Mouse (Mus musculus): Measurements from ENCODE around the gene Ftsj3. TPM values are rescaled to one million over a fixed set of nuclear protein-coding genes. Genes with fewer than 3 reads are reported as not detected.
"Not testable (repeated sequence)": the region's sequence is repeated elsewhere in the genome, so short reads cannot be mapped to it uniquely, and the experiment has no call there.

Gene Ftsj3
- polyA plus RNA-seq, 1 experiment: 49.5 TPM

GRCm38 (mm10) chr11:106263963-106264362, 8.1 kb upstream of the Ftsj3 start:
- Histone ChIP-seq H3K4me1 (ENCODE audit: control insufficient read depth, insufficient read depth, low read length) (no peaks in the 10 kb centered on the region; the same call in 1 of the 2 replicates), H3K4me3 (ENCODE audit: insufficient read depth, low read length) (no peak overlapping the region), H3K27ac (ENCODE audit: insufficient read depth, low read length) (no peak overlapping the region)
- TF ChIP-seq POLR2A (IDR thresholded peaks at IDR 0.05; ENCODE audit: low read depth, low read length): no peak
- no peak for TF ChIP-seq CTCF (IDR thresholded peaks at IDR 0.05; ENCODE audit: borderline replicate concordance, insufficient read depth, low read length)

DNA sequence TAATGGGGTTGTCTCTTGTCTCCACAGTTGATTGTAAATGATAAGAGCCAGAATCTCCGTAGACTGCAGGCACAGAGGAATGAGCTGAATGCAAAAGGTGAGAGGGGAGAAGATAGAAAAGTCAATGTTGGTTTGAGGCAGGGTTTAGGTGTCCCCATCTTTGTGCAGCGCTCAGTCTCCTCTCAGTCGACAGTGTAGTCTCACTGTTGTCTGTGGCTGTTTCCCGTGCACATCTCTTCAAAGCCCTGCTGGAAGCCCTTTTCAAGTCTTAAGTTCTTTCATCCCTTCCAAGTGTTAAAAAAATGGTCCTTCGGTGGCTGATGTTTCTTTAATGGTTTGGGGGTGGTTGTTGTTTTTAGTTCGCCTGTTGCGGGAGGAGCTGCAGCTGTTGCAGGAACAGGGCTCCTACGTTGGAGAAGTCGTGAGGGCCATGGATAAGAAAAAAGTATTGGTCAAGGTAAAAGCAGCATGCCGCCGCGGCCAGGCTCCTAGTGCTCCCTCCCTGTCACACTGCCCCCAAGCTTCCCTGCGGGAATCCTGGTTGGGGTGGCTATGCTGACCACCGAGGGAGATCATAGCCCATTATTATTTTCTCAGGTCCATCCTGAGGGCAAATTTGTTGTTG, 5.1 kb upstream of the Ftsj3 start:
- no peak overlapping the region for H3K4me3 ChIP-seq (ENCODE audit: insufficient read depth, low read length)
- H3K4me1 ChIP-seq (ENCODE audit: control insufficient read depth, insufficient read depth, low read length): no peaks in the 10 kb centered on the region
- TF ChIP-seq CTCF (IDR thresholded peaks at IDR 0.05; ENCODE audit: borderline replicate concordance, insufficient read depth, low read length): no peak
- no peak for TF ChIP-seq POLR2A (IDR thresholded peaks at IDR 0.05; ENCODE audit: low read depth, low read length)
- H3K27ac ChIP-seq (ENCODE audit: insufficient read depth, low read length): no peak overlapping the region

DNA sequence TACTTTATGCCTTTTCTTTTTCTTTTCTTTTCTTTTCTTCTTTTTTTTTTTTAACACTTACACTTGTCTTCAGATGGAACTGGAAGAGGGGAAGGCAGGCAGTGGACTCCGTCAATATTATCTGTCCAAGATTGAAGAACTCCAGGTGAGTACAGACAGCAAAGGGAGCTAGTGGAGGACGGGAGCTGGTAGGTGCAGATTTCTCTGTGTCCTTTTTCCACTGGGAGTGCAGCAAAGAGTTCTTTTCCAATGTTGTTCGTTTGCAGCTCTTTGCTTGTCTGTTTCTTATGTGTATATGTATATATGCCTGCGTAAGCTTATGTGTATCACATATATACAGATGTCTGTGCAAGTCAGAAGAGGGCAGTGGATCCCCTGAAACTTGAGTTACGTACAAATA, 896 bp upstream of the Ftsj3 start:
- Histone ChIP-seq H3K4me1 (ENCODE audit: control insufficient read depth, insufficient read depth, low read length) (peaks cover 4% of the 10 kb centered on the region; the same call in 1 of the 2 replicates), H3K4me3 (ENCODE audit: insufficient read depth, low read length) (peak overlapping the region; percentile 95), H3K27ac (ENCODE audit: insufficient read depth, low read length) (no peak overlapping the region)
- no peak for TF ChIP-seq CTCF (IDR thresholded peaks at IDR 0.05; ENCODE audit: borderline replicate concordance, insufficient read depth, low read length)
- no peak for TF ChIP-seq POLR2A (IDR thresholded peaks at IDR 0.05; ENCODE audit: low read depth, low read length)

GRCm38 (mm10) chr11:106255174-106255573, 705 bp downstream of the Ftsj3 start:
- Histone ChIP-seq H3K4me3 (ENCODE audit: insufficient read depth, low read length) (peak overlapping the region; percentile 87), H3K4me1 (ENCODE audit: control insufficient read depth, insufficient read depth, low read length) (peaks cover 4% of the 10 kb centered on the region; the same call in 1 of the 2 replicates), H3K27ac (ENCODE audit: insufficient read depth, low read length) (peak overlapping the region; percentile 16; the same call in 1 of the 2 replicates)
- TF ChIP-seq CTCF (IDR thresholded peaks at IDR 0.05; ENCODE audit: borderline replicate concordance, insufficient read depth, low read length) (no peak), POLR2A (IDR thresholded peaks at IDR 0.05; ENCODE audit: low read depth, low read length) (no peak)

DNA sequence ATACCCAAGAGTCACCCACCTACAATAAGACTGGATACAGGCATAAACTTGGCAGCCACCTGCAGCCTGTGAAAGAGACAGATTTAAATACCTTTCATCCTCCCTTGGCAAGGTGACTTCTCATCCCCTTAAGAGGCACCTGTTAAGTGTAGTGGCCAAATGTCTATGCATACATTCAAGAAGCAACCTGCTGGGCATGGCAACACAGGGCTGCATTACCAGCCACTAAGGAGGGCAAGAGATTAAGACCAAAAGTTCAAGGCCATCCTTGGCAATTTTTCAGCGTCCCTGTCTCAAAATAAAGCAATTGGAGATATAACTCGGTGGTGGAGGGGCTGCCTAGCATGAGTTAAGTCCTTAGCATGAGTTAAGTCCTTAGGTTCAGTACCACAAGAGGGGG, 1.1 kb downstream of the Ftsj3 start:
- peak overlapping the region; percentile 87 for H3K4me3 ChIP-seq (ENCODE audit: insufficient read depth, low read length)
- no peak overlapping the region; the same call in 1 of the 2 replicates for H3K27ac ChIP-seq (ENCODE audit: insufficient read depth, low read length)
- no peak for TF ChIP-seq POLR2A (IDR thresholded peaks at IDR 0.05; ENCODE audit: low read depth, low read length)
- no peak for TF ChIP-seq CTCF (IDR thresholded peaks at IDR 0.05; ENCODE audit: borderline replicate concordance, insufficient read depth, low read length)
- H3K4me1 ChIP-seq (ENCODE audit: control insufficient read depth, insufficient read depth, low read length): peaks cover 4% of the 10 kb centered on the region; the same call in 1 of the 2 replicates

DNA sequence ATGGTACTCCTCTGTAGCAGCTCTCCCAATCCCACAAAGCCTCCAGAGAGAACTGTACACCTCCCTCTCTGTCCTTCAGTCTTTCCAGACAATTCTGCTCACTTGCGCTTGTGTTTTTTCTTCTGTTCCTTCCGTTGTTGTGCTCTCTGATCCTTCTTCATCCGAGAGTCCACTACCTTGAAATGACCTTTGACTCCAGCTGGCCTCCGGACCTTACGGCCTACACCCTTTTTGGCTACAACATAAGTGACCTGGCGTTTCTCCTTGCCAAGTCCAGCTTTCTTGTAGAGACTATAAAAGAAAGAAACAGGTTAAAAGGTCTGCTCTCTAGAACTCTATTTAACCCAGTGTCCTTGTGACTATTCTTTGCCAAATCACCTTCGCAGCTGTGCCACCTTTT, 6.6 kb downstream of the Ftsj3 start:
- Histone ChIP-seq H3K4me1 (ENCODE audit: control insufficient read depth, insufficient read depth, low read length) (no peaks in the 10 kb centered on the region), H3K4me3 (ENCODE audit: insufficient read depth, low read length) (no peak overlapping the region), H3K27ac (ENCODE audit: insufficient read depth, low read length) (no peak overlapping the region)
- TF ChIP-seq POLR2A (IDR thresholded peaks at IDR 0.05; ENCODE audit: low read depth, low read length) (no peak), CTCF (IDR thresholded peaks at IDR 0.05; ENCODE audit: borderline replicate concordance, insufficient read depth, low read length) (no peak)

GRCm38 (mm10) chr11:106246834-106247233, 9.0 kb downstream of the Ftsj3 start:
- no peaks in the 10 kb centered on the region for H3K4me1 ChIP-seq (ENCODE audit: control insufficient read depth, insufficient read depth, low read length)
- H3K4me3 ChIP-seq (ENCODE audit: insufficient read depth, low read length): no peak overlapping the region
- no peak overlapping the region for H3K27ac ChIP-seq (ENCODE audit: insufficient read depth, low read length)
- TF ChIP-seq POLR2A (IDR thresholded peaks at IDR 0.05; ENCODE audit: low read depth, low read length) (no peak), CTCF (IDR thresholded peaks at IDR 0.05; ENCODE audit: borderline replicate concordance, insufficient read depth, low read length) (peak; percentile 42; the same call in 1 of the 2 replicates)

DNA sequence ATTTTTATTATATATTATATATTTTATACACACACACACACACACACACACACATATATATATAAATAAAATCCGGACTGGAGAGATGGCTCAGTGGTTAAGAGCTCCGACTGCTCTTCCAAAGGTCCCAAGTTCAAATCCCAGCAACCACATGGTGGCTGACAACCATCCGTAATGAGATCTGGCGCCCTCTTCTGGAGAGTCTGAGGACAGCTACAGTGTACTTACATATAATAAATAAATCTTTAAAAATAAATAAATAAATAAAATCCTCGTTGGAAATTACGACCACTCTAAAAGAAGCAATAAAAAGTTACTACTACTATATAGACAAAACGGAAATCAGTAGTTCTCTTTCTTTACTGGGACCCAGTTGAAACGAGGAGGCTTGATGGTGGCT, 21.9 kb downstream of the Ftsj3 start:
- not testable (repeated sequence) for H3K4me3 ChIP-seq (ENCODE audit: insufficient read depth, low read length); H3K27ac ChIP-seq (ENCODE audit: insufficient read depth, low read length); H3K4me1 ChIP-seq (ENCODE audit: control insufficient read depth, insufficient read depth, low read length)

- H3K4me1 ChIP-seq (ENCODE audit: control insufficient read depth, insufficient read depth, low read length): no peaks in the 10 kb centered on the region
- H3K27ac ChIP-seq (ENCODE audit: insufficient read depth, low read length): no peak overlapping the region
- no peak for TF ChIP-seq CTCF (IDR thresholded peaks at IDR 0.05; ENCODE audit: borderline replicate concordance, insufficient read depth, low read length)
- TF ChIP-seq POLR2A (IDR thresholded peaks at IDR 0.05; ENCODE audit: low read depth, low read length): no peak
- H3K4me3 ChIP-seq (ENCODE audit: insufficient read depth, low read length): no peak overlapping the region
These were observed 35.3 kb downstream of the Ftsj3 start for GRCm38 (mm10) chr11:106220603-106221002.

GRCm38 (mm10) chr11:106216730-106217490, 39.0 kb downstream of the Ftsj3 start, which contains the start of gene Ddx42:
TSS of gene Ddx42 (plus strand) at chr11:106216926.
- TF ChIP-seq CTCF (IDR thresholded peaks at IDR 0.05; ENCODE audit: borderline replicate concordance, insufficient read depth, low read length): no peak
- TF ChIP-seq POLR2A (IDR thresholded peaks at IDR 0.05; ENCODE audit: low read depth, low read length): peak; percentile 78
- H3K4me1 ChIP-seq (ENCODE audit: control insufficient read depth, insufficient read depth, low read length): no peaks in the 10 kb centered on the region
- peak within 1 kb of the TSS; percentile 91 for H3K4me3 ChIP-seq (ENCODE audit: insufficient read depth, low read length)
- H3K27ac ChIP-seq (ENCODE audit: insufficient read depth, low read length): peak within 1 kb of the TSS; percentile 96
